Mouse (Mus musculus) right cerebral cortex, postnatal 25 days (tissue): ENCODE measurements around the gene Dscaml1.

ENCODE experiments used
- DNase-seq: peaks from one replicate; pipeline ENCODE4 v3.0.0; 2022

Dscaml1 gene

GRCm38 (mm10) chr9:45791456-45792142, 365.2 kb downstream of the Dscaml1 start:
- DNase-seq, result no peak

GRCm38 (mm10) chr9:45792235-45792634, 365.8 kb downstream of the Dscaml1 start:
- DNase-seq, result no peak

- DNase-seq, result no peak
Observed at GRCm38 (mm10) chr9:45793697-45794096, 367.3 kb downstream of the Dscaml1 start.

GRCm38 (mm10) chr9:45795722-45796121, 369.3 kb downstream of the Dscaml1 start:
- no peak for DNase-seq

- no peak for DNase-seq
Observed at GRCm38 (mm10) chr9:45797271-45797670, 370.8 kb downstream of the Dscaml1 start.

- DNase-seq, result no peak
Observed at GRCm38 (mm10) chr9:45798467-45799164, 372.2 kb downstream of the Dscaml1 start.

- no peak for DNase-seq
Observed at GRCm38 (mm10) chr9:45799402-45799801, 373.0 kb downstream of the Dscaml1 start.
